Mouse (Mus musculus) monocyte, adult 5-6 weeks (primary cell): Measurements from ENCODE around the gene Pmfbp1. TPM values are rescaled to one million over a fixed set of nuclear protein-coding genes. Genes with fewer than 3 reads are reported as not detected.

Source experiments
- ATAC-seq: fragments of 153-309, 156-312 bp; replicated peaks from 2 replicates; pipeline ENCODE4 v1.8.0; 2017; ENCODE audit warnings: mild to moderate bottlenecking; ENCODE audit not compliant: low TSS enrichment, insufficient number of reproducible peaks, severe bottlenecking, poor library complexity, low FRiP score
- total RNA-seq: library from RNA; stranded (forward); fragments of 200-1000, 200-491, 200-594 nt; gene quantifications from 3 replicates; pipeline ENCODE4 v1.2.3, GENCODE M21; 2017

The Pmfbp1 gene
- total RNA-seq, 1 experiment from 2014 or later = 0.38 TPM

DNA sequence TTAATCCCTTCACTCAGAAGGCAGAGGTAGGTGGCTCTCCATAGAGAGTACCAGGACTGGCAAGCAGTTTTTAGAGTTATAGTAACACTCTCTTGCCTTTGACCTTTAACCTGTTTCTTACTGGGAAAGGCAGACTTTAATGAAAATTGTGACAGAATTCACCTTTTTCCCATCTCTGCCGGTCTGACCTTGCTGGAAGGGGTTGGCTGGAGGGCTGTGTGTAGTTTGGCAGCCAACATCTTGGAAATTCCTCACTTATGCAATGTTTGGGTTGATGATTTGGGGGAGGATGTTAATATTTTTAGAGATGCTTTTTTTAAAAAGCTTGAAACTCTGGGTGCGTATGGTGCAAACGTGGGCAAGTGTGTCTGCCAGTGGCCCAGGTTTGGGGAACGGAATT is 90.5 kb downstream of the Pmfbp1 start:
- ATAC-seq = no peak

DNA sequence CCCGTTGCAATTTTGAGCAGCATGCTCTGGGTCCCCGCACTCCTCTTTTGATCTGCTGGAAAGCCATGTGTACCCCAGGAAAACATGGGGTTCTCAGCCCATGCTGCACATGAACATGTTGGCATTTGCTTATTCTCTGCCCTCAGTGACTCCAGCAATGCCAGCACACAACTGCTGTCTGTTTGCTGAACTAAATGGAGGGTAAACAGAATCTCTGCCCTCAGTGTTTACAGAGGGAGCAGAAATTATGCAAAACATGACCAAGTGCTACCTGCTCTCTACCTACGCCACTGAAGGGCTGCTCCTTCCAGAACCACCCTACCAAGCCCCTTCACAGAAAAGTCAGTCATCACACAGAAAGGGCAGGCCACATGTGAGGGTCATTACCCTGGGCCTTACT is 91.0 kb downstream of the Pmfbp1 start:
- no peak for ATAC-seq

DNA sequence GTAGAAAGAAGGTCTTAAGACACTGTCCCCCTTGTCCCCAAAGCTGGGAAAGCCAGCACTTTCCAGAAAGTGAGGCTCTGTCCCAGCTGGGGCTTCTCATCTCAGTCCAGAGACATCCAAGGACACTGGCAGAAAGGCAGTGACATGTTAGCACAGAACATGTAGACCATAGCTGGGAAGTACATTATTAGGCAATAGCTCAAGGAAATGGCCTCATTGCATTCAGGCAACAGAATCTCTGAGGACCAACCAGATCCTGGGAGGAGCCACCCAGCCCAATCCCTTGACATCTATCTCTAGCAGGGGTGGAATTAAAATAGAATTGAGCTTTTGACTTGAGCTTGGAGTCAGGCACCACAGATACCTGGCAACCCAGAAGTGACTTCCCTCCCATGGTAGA is 91.8 kb downstream of the Pmfbp1 start:
- ATAC-seq = peak; percentile 91

DNA sequence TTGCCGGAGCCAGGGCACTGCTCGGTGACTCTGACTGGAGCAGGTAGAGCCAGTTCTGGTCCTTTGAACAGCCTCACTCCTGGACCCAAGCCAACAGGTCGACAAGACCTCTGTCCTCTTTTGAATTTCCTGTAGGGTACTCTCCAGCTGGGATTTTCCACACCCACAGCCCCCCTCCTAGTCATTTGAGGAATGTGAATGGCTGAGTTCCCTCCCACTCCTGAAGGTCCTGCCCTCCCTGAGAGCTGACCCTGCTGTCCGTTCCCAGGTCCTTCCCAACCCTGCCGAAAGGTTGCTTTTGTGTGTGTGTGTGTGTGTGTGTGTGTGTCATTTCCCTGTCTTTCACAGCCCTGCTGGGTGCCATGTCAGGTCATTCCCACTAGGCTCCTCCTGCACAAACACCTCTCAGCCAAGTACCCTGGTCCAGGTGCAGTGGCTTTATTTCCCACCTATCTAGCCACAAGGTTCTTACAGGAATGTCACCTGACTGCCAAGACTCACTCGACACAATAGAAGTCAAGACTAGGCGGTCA is 93.2 kb downstream of the Pmfbp1 start:
- no peak for ATAC-seq

DNA sequence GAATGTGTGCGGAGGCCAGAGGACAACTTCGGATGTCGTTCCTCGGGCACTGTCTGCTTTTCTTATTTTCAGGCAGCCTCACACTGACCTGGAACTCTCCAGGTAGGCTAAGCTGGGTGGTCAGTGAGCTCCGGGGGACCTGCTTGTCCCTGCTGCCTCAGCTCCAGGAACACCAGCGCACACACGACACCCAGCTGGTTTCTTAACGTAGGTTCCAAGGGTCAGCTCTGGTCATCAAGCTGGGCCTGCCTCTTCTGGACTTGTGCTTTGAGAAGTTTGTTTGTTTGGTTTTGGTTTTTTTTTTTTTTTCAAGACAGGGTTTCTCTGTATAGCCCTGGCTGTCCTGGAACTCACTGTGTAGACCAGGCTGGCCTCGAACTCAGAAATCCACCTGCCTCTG is 97.1 kb downstream of the Pmfbp1 start:
- no peak for ATAC-seq

DNA sequence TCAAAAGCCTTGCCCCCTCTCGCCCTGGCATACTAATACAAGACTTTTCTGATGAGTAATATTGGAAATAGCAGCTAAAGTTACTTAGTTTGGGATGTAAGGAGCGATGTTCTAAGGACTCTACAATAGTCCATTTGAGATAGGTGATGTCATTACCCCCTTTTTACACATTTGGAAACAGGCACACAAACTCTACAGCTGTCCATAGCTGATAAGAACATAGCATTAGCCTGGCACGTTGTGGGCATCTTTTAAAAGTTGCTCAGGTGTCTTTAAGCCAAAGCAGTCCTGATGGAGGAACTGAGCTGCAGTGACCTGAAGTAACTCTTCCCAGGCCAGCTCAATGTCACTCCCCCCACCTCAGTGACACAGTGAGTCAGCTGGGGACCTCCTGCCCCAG is 97.5 kb downstream of the Pmfbp1 start:
- no peak for ATAC-seq

DNA sequence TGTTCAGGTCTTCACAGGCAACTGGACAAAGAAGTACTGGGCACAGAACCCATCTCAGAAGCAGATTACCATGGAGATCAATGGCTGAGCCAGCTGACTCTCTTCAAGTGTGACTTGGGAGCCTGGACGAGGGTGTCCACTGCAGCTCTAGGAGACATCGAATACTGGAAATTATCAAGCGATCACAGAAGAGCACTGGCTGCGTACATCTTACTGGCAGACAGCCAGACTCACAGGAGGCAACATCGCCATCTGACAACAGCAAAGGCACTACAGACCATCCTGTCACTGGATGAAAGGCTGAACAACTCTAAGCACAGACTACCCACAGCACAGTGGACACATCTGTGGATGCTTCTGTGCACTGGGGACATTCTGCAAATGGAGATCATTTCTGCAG is 98.3 kb downstream of the Pmfbp1 start:
- no peak for ATAC-seq

Other genes starting within 250 kb of the Pmfbp1 start
- gene Dhx38, start 71.8 kb downstream of the Pmfbp1 start, total RNA-seq = 89.8 to 95.4 TPM (median 90.7 TPM) in 3 replicates
- 8.9 to 10.1 TPM (median 9.8 TPM) in 3 replicates for gene Txnl4b, start 71.9 kb downstream of the Pmfbp1 start, total RNA-seq
- gene Hp, start 85.1 kb downstream of the Pmfbp1 start, total RNA-seq = 90.5 to 206 TPM (median 128 TPM) in 3 replicates
- gene Dhodh, start 114.6 kb downstream of the Pmfbp1 start, total RNA-seq = 6.1 to 12.4 TPM (median 11.2 TPM) in 3 replicates
- 1.1 TPM in 1 of 3 replicates, not detected in the others for gene Pkd1l3, start 120.5 kb downstream of the Pmfbp1 start, total RNA-seq
- 139 to 149 TPM (median 144 TPM) in 3 replicates for gene Ist1, start 199.2 kb downstream of the Pmfbp1 start, total RNA-seq
- 12.7 to 16.6 TPM (median 16.3 TPM) in 3 replicates for gene Zfp821, start 211.5 kb downstream of the Pmfbp1 start, total RNA-seq
- gene Atxn1l, start 243.7 kb downstream of the Pmfbp1 start, total RNA-seq = 19.1 to 27.7 TPM (median 20.6 TPM) in 3 replicates